Mouse (Mus musculus) thymus, adult 2 months (tissue): Measurements from ENCODE around the gene Abhd17c.

Source experiments
- CTCF ChIP-seq: fragments of 200-500 bp; IDR thresholded peaks from 2 replicates; pipeline ENCODE4 v1.5.1; 2012; ENCODE audit warnings: mild to moderate bottlenecking, control low read depth, low read length, moderate library complexity, borderline replicate concordance; ENCODE audit not compliant: control insufficient read depth, poor library complexity, insufficient read depth; ENCODE audit errors: extremely low read depth
- POLR2A ChIP-seq: fragments of 200-500 bp; IDR thresholded peaks from 2 replicates; pipeline ENCODE4 v1.6.1; 2012; ENCODE audit warnings: mild to moderate bottlenecking, low read length, control low read depth, moderate library complexity; ENCODE audit not compliant: control insufficient read depth, poor library complexity, insufficient read depth; ENCODE audit errors: extremely low read depth

DNA sequence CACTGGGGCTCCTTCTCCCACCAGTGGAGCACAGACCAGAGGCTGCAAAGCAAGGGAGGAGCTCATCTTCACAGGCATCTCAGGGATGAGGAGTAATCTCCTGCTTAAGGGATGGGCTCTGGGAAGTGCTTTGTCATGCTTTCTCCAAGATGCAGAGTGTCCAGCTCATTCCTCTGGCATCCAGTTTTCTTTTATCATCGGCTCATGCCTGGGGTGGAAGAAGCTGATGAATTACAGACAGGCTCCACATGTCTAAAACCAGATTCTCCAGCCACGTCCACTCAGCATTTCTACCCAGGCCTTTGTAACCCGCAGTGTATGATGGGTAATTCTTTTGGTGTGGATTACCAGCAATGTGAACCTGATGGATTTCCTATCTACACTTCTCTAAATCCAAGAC, 63.5 kb downstream of the Abhd17c start:
- TF ChIP-seq CTCF: no peak
- no peak for TF ChIP-seq POLR2A
